Mouse (Mus musculus): ENCODE data around the gene Stard9. TPM values are rescaled to one million over a fixed set of nuclear protein-coding genes. Genes with fewer than 3 reads are reported as not detected.

Gene Stard9
- polyA plus RNA-seq (2015; fragmentation: Nextera tagmentation; extraction: Ambion mirVana): 15.4 and 17.8 TPM in 2 replicates

GRCm38 (mm10) chr2:120628886-120629735 is at the start of gene Stard9:
Gene Stard9, plus strand, starts transcription at chr2:120629121.
- TF ChIP-seq EP300 (IDR thresholded peaks at IDR 0.05) (no peak), CTCF (IDR thresholded peaks at IDR 0.05) (peak; percentile 51)
- peak within 1 kb of the TSS; percentile 13 for H3K9ac ChIP-seq (replicated peaks; ENCODE audit: low read depth)
- DNase-seq (ENCODE audit: low spot score) (peak; percentile 100), ATAC-seq (peak; percentile 99)
- H3K36me3 ChIP-seq (ENCODE audit: insufficient read depth, low read length): no peaks in the 10 kb centered on the region
- WGBS: 1% methylated on average over 36 of the region's 36 CpGs
- peak within 1 kb of the TSS; percentile 55 for H3K4me2 ChIP-seq (replicated peaks; ENCODE audit: low read depth, low read length)
- peak within 1 kb of the TSS; percentile 68 for H3K27ac ChIP-seq (ENCODE audit: low read length)
- peak within 1 kb of the TSS; percentile 45 for H3K4me3 ChIP-seq (ENCODE audit: low read depth, low read length)
- H3K4me1 ChIP-seq (ENCODE audit: insufficient read depth, low read depth, low read length): peaks cover 5% of the 10 kb centered on the region; the same call in 1 of the 2 replicates
- no peaks in the 10 kb centered on the region for H3K27me3 ChIP-seq (replicated peaks; ENCODE audit: insufficient read depth, low read length)
- H3K9me3 ChIP-seq (ENCODE audit: low read length): no peaks in the 10 kb centered on the region

- Histone ChIP-seq H3K27me3 (replicated peaks; ENCODE audit: insufficient read depth, low read length) (no peaks in the 10 kb centered on the region), H3K9ac (replicated peaks; ENCODE audit: low read depth) (no peak overlapping the region), H3K4me3 (ENCODE audit: low read depth, low read length) (no peak overlapping the region), H3K4me2 (replicated peaks; ENCODE audit: low read depth, low read length) (no peak overlapping the region), H3K9me3 (ENCODE audit: low read length) (no peaks in the 10 kb centered on the region), H3K27ac (ENCODE audit: low read length) (no peak overlapping the region), H3K36me3 (ENCODE audit: insufficient read depth, low read length) (peaks cover 27% of the 10 kb centered on the region), H3K4me1 (ENCODE audit: insufficient read depth, low read depth, low read length) (no peaks in the 10 kb centered on the region)
- ATAC-seq: no peak
- no peak for DNase-seq (ENCODE audit: low spot score)
- TF ChIP-seq CTCF (IDR thresholded peaks at IDR 0.05) (no peak), EP300 (IDR thresholded peaks at IDR 0.05) (no peak)
- WGBS: 76% methylated on average over 5 of the region's 5 CpGs
Measured at GRCm38 (mm10) chr2:120589759-120590158, 39.2 kb upstream of the Stard9 start.

- Histone ChIP-seq H3K27me3 (replicated peaks; ENCODE audit: insufficient read depth, low read length) (no peaks in the 10 kb centered on the region), H3K4me2 (replicated peaks; ENCODE audit: low read depth, low read length) (no peak overlapping the region), H3K4me3 (ENCODE audit: low read depth, low read length) (no peak overlapping the region), H3K4me1 (ENCODE audit: insufficient read depth, low read depth, low read length) (no peaks in the 10 kb centered on the region), H3K9me3 (ENCODE audit: low read length) (no peaks in the 10 kb centered on the region), H3K36me3 (ENCODE audit: insufficient read depth, low read length) (peaks cover 20% of the 10 kb centered on the region), H3K9ac (replicated peaks; ENCODE audit: low read depth) (no peak overlapping the region), H3K27ac (ENCODE audit: low read length) (no peak overlapping the region)
- no peak for DNase-seq (ENCODE audit: low spot score)
- no peak for ATAC-seq
- WGBS: 81% methylated on average over 1 of the region's 1 CpGs
- 0 out of 2 replicates have a peak, but pooled peaks have one; percentile 16 for TF ChIP-seq CTCF (IDR thresholded peaks at IDR 0.05)
- TF ChIP-seq EP300 (IDR thresholded peaks at IDR 0.05): no peak
Measured at GRCm38 (mm10) chr2:120592227-120592626, 36.7 kb upstream of the Stard9 start.

GRCm38 (mm10) chr2:120597734-120598133 is 31.2 kb upstream of the Stard9 start:
- H3K27ac ChIP-seq (ENCODE audit: low read length): no peak overlapping the region
- WGBS: 77% methylated on average over 2 of the region's 2 CpGs
- no peaks in the 10 kb centered on the region for H3K9me3 ChIP-seq (ENCODE audit: low read length)
- H3K9ac ChIP-seq (replicated peaks; ENCODE audit: low read depth): no peak overlapping the region
- ATAC-seq (no peak), DNase-seq (ENCODE audit: low spot score) (no peak)
- no peaks in the 10 kb centered on the region for H3K27me3 ChIP-seq (replicated peaks; ENCODE audit: insufficient read depth, low read length)
- H3K4me3 ChIP-seq (ENCODE audit: low read depth, low read length): no peak overlapping the region
- TF ChIP-seq EP300 (IDR thresholded peaks at IDR 0.05) (no peak), CTCF (IDR thresholded peaks at IDR 0.05) (no peak)
- H3K4me2 ChIP-seq (replicated peaks; ENCODE audit: low read depth, low read length): no peak overlapping the region
- H3K36me3 ChIP-seq (ENCODE audit: insufficient read depth, low read length): peaks cover 33% of the 10 kb centered on the region; the same call in 1 of the 2 replicates
- no peaks in the 10 kb centered on the region for H3K4me1 ChIP-seq (ENCODE audit: insufficient read depth, low read depth, low read length)

GRCm38 (mm10) chr2:120599506-120599905 is 29.4 kb upstream of the Stard9 start:
- Histone ChIP-seq H3K4me1 (ENCODE audit: insufficient read depth, low read depth, low read length) (no peaks in the 10 kb centered on the region), H3K4me2 (replicated peaks; ENCODE audit: low read depth, low read length) (no peak overlapping the region), H3K27me3 (replicated peaks; ENCODE audit: insufficient read depth, low read length) (no peaks in the 10 kb centered on the region), H3K9me3 (ENCODE audit: low read length) (no peaks in the 10 kb centered on the region), H3K27ac (ENCODE audit: low read length) (no peak overlapping the region), H3K4me3 (ENCODE audit: low read depth, low read length) (no peak overlapping the region), H3K9ac (replicated peaks; ENCODE audit: low read depth) (no peak overlapping the region), H3K36me3 (ENCODE audit: insufficient read depth, low read length) (peaks cover 34% of the 10 kb centered on the region; the same call in 1 of the 2 replicates)
- DNase-seq (ENCODE audit: low spot score) (no peak), ATAC-seq (no peak)
- 85% methylated on average over 4 of the region's 4 CpGs for WGBS
- no peak for TF ChIP-seq EP300 (IDR thresholded peaks at IDR 0.05)
- no peak for TF ChIP-seq CTCF (IDR thresholded peaks at IDR 0.05)

- Histone ChIP-seq H3K4me2 (replicated peaks; ENCODE audit: low read depth, low read length) (no peak overlapping the region), H3K27me3 (replicated peaks; ENCODE audit: insufficient read depth, low read length) (no peaks in the 10 kb centered on the region), H3K36me3 (ENCODE audit: insufficient read depth, low read length) (0 out of 2 replicates have a peak, but pooled peaks cover 8% of the 10 kb centered on the region), H3K4me3 (ENCODE audit: low read depth, low read length) (no peak overlapping the region), H3K9ac (replicated peaks; ENCODE audit: low read depth) (no peak overlapping the region), H3K4me1 (ENCODE audit: insufficient read depth, low read depth, low read length) (peaks cover 3% of the 10 kb centered on the region; the same call in 1 of the 2 replicates), H3K27ac (ENCODE audit: low read length) (no peak overlapping the region), H3K9me3 (ENCODE audit: low read length) (no peaks in the 10 kb centered on the region)
- no peak for TF ChIP-seq EP300 (IDR thresholded peaks at IDR 0.05)
- TF ChIP-seq CTCF (IDR thresholded peaks at IDR 0.05): peak; percentile 58
- ATAC-seq (no peak), DNase-seq (ENCODE audit: low spot score) (peak; percentile 27)
- 86% methylated on average over 6 of the region's 6 CpGs for WGBS
Measured at GRCm38 (mm10) chr2:120606021-120606690, 22.8 kb upstream of the Stard9 start.
